Mouse (Mus musculus): ENCODE measurements around the gene 2900011O08Rik. TPM values are rescaled to one million over a fixed set of nuclear protein-coding genes. Genes with fewer than 3 reads are reported as not detected.

2900011O08Rik gene
- polyA plus RNA-seq, 2 experiments, result 2.5 to 2.9 TPM

- ATAC-seq (ENCODE audit: low FRiP score, low read depth), result no peak
- no peak overlapping the region for H3K27ac ChIP-seq (replicated peaks; ENCODE audit: low read depth, low read length)
- H3K4me1 ChIP-seq (ENCODE audit: control insufficient read depth, insufficient read depth, low read length), result no peaks in the 10 kb centered on the region
- no peak for TF ChIP-seq POLR2A (IDR thresholded peaks at IDR 0.05; ENCODE audit: borderline replicate concordance, extremely low read depth, insufficient read depth, insufficient read length)
- DNase-seq (ENCODE audit: low spot score), result no peak
- H3K27me3 ChIP-seq (ENCODE audit: control insufficient read depth, insufficient read depth, low read length), result no peaks in the 10 kb centered on the region
- no peak overlapping the region for H3K4me2 ChIP-seq (replicated peaks; ENCODE audit: low read depth, low read length, severe bottlenecking)
- H3K36me3 ChIP-seq (ENCODE audit: control insufficient read depth, insufficient read depth, low read length), result no peaks in the 10 kb centered on the region
- no peak overlapping the region for H3K4me3 ChIP-seq (replicated peaks; ENCODE audit: low read length)
- 87% methylated on average over 2 of the region's 2 CpGs for whole genome bisulfite sequencing
- no peaks in the 10 kb centered on the region for H3K9me3 ChIP-seq (ENCODE audit: control insufficient read depth, low read length)
- H3K9ac ChIP-seq (ENCODE audit: low read depth, low read length, severe bottlenecking), result no peak overlapping the region
Measured at GRCm38 (mm10) chr16:14042421-14042820, 56.0 kb downstream of the 2900011O08Rik start.

GRCm38 (mm10) chr16:14044695-14045094 is 58.3 kb downstream of the 2900011O08Rik start:
- no peaks in the 10 kb centered on the region for H3K9me3 ChIP-seq (ENCODE audit: control insufficient read depth, low read length)
- no peaks in the 10 kb centered on the region for H3K4me1 ChIP-seq (ENCODE audit: control insufficient read depth, insufficient read depth, low read length)
- TF ChIP-seq POLR2A (IDR thresholded peaks at IDR 0.05; ENCODE audit: borderline replicate concordance, extremely low read depth, insufficient read depth, insufficient read length), result no peak
- H3K4me2 ChIP-seq (replicated peaks; ENCODE audit: low read depth, low read length, severe bottlenecking), result no peak overlapping the region
- H3K4me3 ChIP-seq (replicated peaks; ENCODE audit: low read length), result no peak overlapping the region
- WGBS, result 86% methylated on average over 8 of the region's 8 CpGs
- no peaks in the 10 kb centered on the region for H3K27me3 ChIP-seq (ENCODE audit: control insufficient read depth, insufficient read depth, low read length)
- no peak overlapping the region for H3K27ac ChIP-seq (replicated peaks; ENCODE audit: low read depth, low read length)
- no peaks in the 10 kb centered on the region for H3K36me3 ChIP-seq (ENCODE audit: control insufficient read depth, insufficient read depth, low read length)
- ATAC-seq (ENCODE audit: low FRiP score, low read depth), result no peak
- H3K9ac ChIP-seq (ENCODE audit: low read depth, low read length, severe bottlenecking), result no peak overlapping the region
- DNase-seq (ENCODE audit: low spot score), result no peak

- Histone ChIP-seq H3K36me3 (ENCODE audit: control insufficient read depth, insufficient read depth, low read length) (no peaks in the 10 kb centered on the region), H3K4me1 (ENCODE audit: control insufficient read depth, insufficient read depth, low read length) (no peaks in the 10 kb centered on the region), H3K9me3 (ENCODE audit: control insufficient read depth, low read length) (no peaks in the 10 kb centered on the region), H3K27ac (replicated peaks; ENCODE audit: low read depth, low read length) (no peak overlapping the region), H3K4me2 (replicated peaks; ENCODE audit: low read depth, low read length, severe bottlenecking) (no peak overlapping the region), H3K4me3 (replicated peaks; ENCODE audit: low read length) (no peak overlapping the region), H3K9ac (ENCODE audit: low read depth, low read length, severe bottlenecking) (no peak overlapping the region), H3K27me3 (ENCODE audit: control insufficient read depth, insufficient read depth, low read length) (no peaks in the 10 kb centered on the region)
- 76% methylated on average over 4 of the region's 4 CpGs for WGBS
- ATAC-seq (ENCODE audit: low FRiP score, low read depth) (no peak), DNase-seq (ENCODE audit: low spot score) (no peak)
- no peak for TF ChIP-seq POLR2A (IDR thresholded peaks at IDR 0.05; ENCODE audit: borderline replicate concordance, extremely low read depth, insufficient read depth, insufficient read length)
Measured at GRCm38 (mm10) chr16:14046224-14046756, 59.9 kb downstream of the 2900011O08Rik start.

GRCm38 (mm10) chr16:14052221-14052620 is 65.8 kb downstream of the 2900011O08Rik start:
- ATAC-seq (ENCODE audit: low FRiP score, low read depth), result no peak
- 83% methylated on average over 2 of the region's 2 CpGs for WGBS
- Histone ChIP-seq H3K9me3 (ENCODE audit: control insufficient read depth, low read length) (no peaks in the 10 kb centered on the region), H3K4me2 (replicated peaks; ENCODE audit: low read depth, low read length, severe bottlenecking) (no peak overlapping the region), H3K27me3 (ENCODE audit: control insufficient read depth, insufficient read depth, low read length) (no peaks in the 10 kb centered on the region), H3K4me3 (replicated peaks; ENCODE audit: low read length) (no peak overlapping the region), H3K4me1 (ENCODE audit: control insufficient read depth, insufficient read depth, low read length) (no peaks in the 10 kb centered on the region), H3K36me3 (ENCODE audit: control insufficient read depth, insufficient read depth, low read length) (no peaks in the 10 kb centered on the region), H3K27ac (replicated peaks; ENCODE audit: low read depth, low read length) (no peak overlapping the region), H3K9ac (ENCODE audit: low read depth, low read length, severe bottlenecking) (no peak overlapping the region)
- no peak for DNase-seq (ENCODE audit: low spot score)
- TF ChIP-seq POLR2A (IDR thresholded peaks at IDR 0.05; ENCODE audit: borderline replicate concordance, extremely low read depth, insufficient read depth, insufficient read length), result no peak

GRCm38 (mm10) chr16:14053116-14053515 is 66.7 kb downstream of the 2900011O08Rik start:
- no peaks in the 10 kb centered on the region for H3K4me1 ChIP-seq (ENCODE audit: control insufficient read depth, insufficient read depth, low read length)
- H3K4me3 ChIP-seq (replicated peaks; ENCODE audit: low read length), result no peak overlapping the region
- H3K27me3 ChIP-seq (ENCODE audit: control insufficient read depth, insufficient read depth, low read length), result no peaks in the 10 kb centered on the region
- no peak overlapping the region for H3K4me2 ChIP-seq (replicated peaks; ENCODE audit: low read depth, low read length, severe bottlenecking)
- no peak overlapping the region for H3K27ac ChIP-seq (replicated peaks; ENCODE audit: low read depth, low read length)
- no peak overlapping the region for H3K9ac ChIP-seq (ENCODE audit: low read depth, low read length, severe bottlenecking)
- 82% methylated on average over 5 of the region's 5 CpGs for WGBS
- no peaks in the 10 kb centered on the region for H3K36me3 ChIP-seq (ENCODE audit: control insufficient read depth, insufficient read depth, low read length)
- no peak for DNase-seq (ENCODE audit: low spot score)
- ATAC-seq (ENCODE audit: low FRiP score, low read depth), result no peak
- TF ChIP-seq POLR2A (IDR thresholded peaks at IDR 0.05; ENCODE audit: borderline replicate concordance, extremely low read depth, insufficient read depth, insufficient read length), result no peak
- no peaks in the 10 kb centered on the region for H3K9me3 ChIP-seq (ENCODE audit: control insufficient read depth, low read length)

GRCm38 (mm10) chr16:14055271-14055670 is 68.9 kb downstream of the 2900011O08Rik start:
- H3K36me3 ChIP-seq (ENCODE audit: control insufficient read depth, insufficient read depth, low read length), result no peaks in the 10 kb centered on the region
- 47% methylated on average over 1 of the region's 1 CpGs for WGBS
- no peak overlapping the region for H3K4me3 ChIP-seq (replicated peaks; ENCODE audit: low read length)
- H3K27ac ChIP-seq (replicated peaks; ENCODE audit: low read depth, low read length), result no peak overlapping the region
- no peak overlapping the region for H3K9ac ChIP-seq (ENCODE audit: low read depth, low read length, severe bottlenecking)
- no peak for DNase-seq (ENCODE audit: low spot score)
- H3K27me3 ChIP-seq (ENCODE audit: control insufficient read depth, insufficient read depth, low read length), result no peaks in the 10 kb centered on the region
- H3K9me3 ChIP-seq (ENCODE audit: control insufficient read depth, low read length), result no peaks in the 10 kb centered on the region
- H3K4me1 ChIP-seq (ENCODE audit: control insufficient read depth, insufficient read depth, low read length), result no peaks in the 10 kb centered on the region
- H3K4me2 ChIP-seq (replicated peaks; ENCODE audit: low read depth, low read length, severe bottlenecking), result no peak overlapping the region
- TF ChIP-seq POLR2A (IDR thresholded peaks at IDR 0.05; ENCODE audit: borderline replicate concordance, extremely low read depth, insufficient read depth, insufficient read length), result no peak
- ATAC-seq (ENCODE audit: low FRiP score, low read depth), result no peak

All from limb, embryonic 14.5 days (tissue).